Mouse (Mus musculus) megakaryocyte, embryonic 14.5 days (primary cell): Measurements from ENCODE around the gene Bcas3.

ENCODE experiments used
- FLI1 ChIP-seq: IDR thresholded peaks from 2 replicates; pipeline ENCODE4 v1.6.1; 2012; ENCODE audit warnings: low read length, inconsistent platforms, mixed read lengths
- GATA1 ChIP-seq: IDR thresholded peaks from 3 replicates; pipeline ENCODE4 v1.6.1; 2012; ENCODE audit warnings: mixed read lengths, low read length, inconsistent platforms, borderline replicate concordance

DNA sequence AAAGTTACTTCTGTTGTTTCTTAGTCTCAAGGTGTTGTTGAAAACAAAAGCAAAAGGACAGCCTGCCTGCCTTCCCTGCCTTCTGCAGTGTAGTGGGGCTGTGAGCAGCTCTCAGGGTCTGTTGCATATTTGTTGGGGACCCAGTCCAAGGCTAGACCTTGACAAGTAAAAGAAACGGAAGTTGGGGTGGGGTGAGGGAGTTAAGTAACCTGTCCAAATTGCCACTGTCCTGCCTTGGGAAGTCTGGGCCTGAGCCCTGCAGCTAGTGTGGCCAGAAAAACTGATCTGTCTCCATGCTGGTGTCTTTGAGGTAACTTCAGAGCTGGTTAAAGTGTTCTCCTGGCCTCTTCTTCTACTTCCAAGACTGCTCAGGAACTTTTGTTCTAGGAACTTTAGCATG is 354.5 kb downstream of the Bcas3 start:
- TF ChIP-seq GATA1 (no peak), FLI1 (no peak)
